Mouse (Mus musculus): ENCODE results near the gene Gm20741.
A peak's percentile ranks its signal among the peaks of the same experiment; 100 is the strongest.

The Gm20741 gene

GRCm38 (mm10) chr16:88811827-88812226 is at the start of gene Gm20741:
Gm20741 (minus strand) TSS chr16:88812220.
- no peak for DNase-seq (ENCODE audit: low spot score)

- DNase-seq (ENCODE audit: low spot score), result no peak
Measured at GRCm38 (mm10) chr16:88851450-88851849, 39.4 kb upstream of the Gm20741 start.

- no peak for DNase-seq (ENCODE audit: low spot score)
Measured at GRCm38 (mm10) chr16:88848558-88848957, 36.5 kb upstream of the Gm20741 start.

- DNase-seq (ENCODE audit: low spot score), result no peak
Measured at GRCm38 (mm10) chr16:88847363-88847762, 35.3 kb upstream of the Gm20741 start.

- DNase-seq (ENCODE audit: low spot score), result no peak
Measured at GRCm38 (mm10) chr16:88826978-88827377, 15.0 kb upstream of the Gm20741 start.

GRCm38 (mm10) chr16:88826095-88826652 is 14.2 kb upstream of the Gm20741 start, which contains the start of gene Krtap14:
Krtap14 (minus strand) TSS chr16:88826145.
- DNase-seq (ENCODE audit: low spot score), result no peak

- DNase-seq (ENCODE audit: low spot score), result peak; percentile 10
Measured at GRCm38 (mm10) chr16:88823736-88824135, 11.7 kb upstream of the Gm20741 start.

GRCm38 (mm10) chr16:88820066-88820465 is 8.0 kb upstream of the Gm20741 start, which contains the start of gene Krtap15:
Krtap15 (plus strand) TSS chr16:88820215.
- DNase-seq (ENCODE audit: low spot score), result no peak

GRCm38 (mm10) chr16:88786786-88787185 is 25.2 kb downstream of the Gm20741 start:
- DNase-seq (ENCODE audit: low spot score), result no peak

GRCm38 (mm10) chr16:88777596-88777995 is 34.4 kb downstream of the Gm20741 start, which contains the start of gene Gm5965:
Gm5965 (plus strand) TSS chr16:88777896.
- no peak for DNase-seq (ENCODE audit: low spot score)

- DNase-seq (ENCODE audit: low spot score), result no peak
Measured at GRCm38 (mm10) chr16:88774106-88774505, 37.9 kb downstream of the Gm20741 start, which contains the start of gene 2310057N15Rik. 2310057N15Rik (minus strand) TSS chr16:88774206.

Data from layer of hippocampus, adult 9-10 months (tissue).